Mouse (Mus musculus) olfactory bulb, adult 2 months (tissue): ENCODE measurements around the gene Itga2b. TPM values are rescaled to one million over a fixed set of nuclear protein-coding genes. Genes with fewer than 3 reads are reported as not detected.

Source experiments
- H3K27ac ChIP-seq: fragments of 200-500 bp; 2 replicates; pipeline ENCODE4 v1.5.1; 2012; ENCODE audit warnings: low read depth, low read length; ENCODE audit not compliant: insufficient read depth
- H3K4me1 ChIP-seq: fragments of 200-500 bp; 2 replicates; pipeline ENCODE4 v1.6.1; 2012; ENCODE audit warnings: low read length; ENCODE audit not compliant: control insufficient read depth, insufficient read depth
- H3K4me3 ChIP-seq: fragments of 200-500 bp; 2 replicates; pipeline ENCODE4 v1.5.1; 2012; ENCODE audit warnings: mild to moderate bottlenecking, low read depth, low read length, moderate library complexity; ENCODE audit not compliant: insufficient read depth
- CTCF ChIP-seq: fragments of 200-500 bp; IDR thresholded peaks from 2 replicates; pipeline ENCODE4 v1.5.1; 2012; ENCODE audit warnings: low read depth, mild to moderate bottlenecking, low read length, moderate library complexity; ENCODE audit not compliant: insufficient read depth
- POLR2A ChIP-seq: fragments of 200-500 bp; IDR thresholded peaks from 2 replicates; pipeline ENCODE4 v1.6.1; 2012; ENCODE audit warnings: mild to moderate bottlenecking, low read depth, low read length, moderate library complexity; ENCODE audit not compliant: insufficient read depth
- WGBS: fragments of 180-500 bp; shearing (Covaris S2); methylation state at CpG from one replicate; pipeline ENCODE4 v1.1.7; 2018; 5-methylcytosine and 5-hydroxymethylcytosine counted together
- polyA plus RNA-seq: library from polyadenylated mRNA; stranded (reverse); fragments of >200 nt; gene quantifications from 2 replicates; pipeline ENCODE4 v1.2.4, GENCODE M21; 2012; ENCODE audit warnings: low replicate concordance; ENCODE audit not compliant: missing spikeins, insufficient read depth, insufficient read length

Itga2b gene
- polyA plus RNA-seq, 1 experiment, result not detected

DNA sequence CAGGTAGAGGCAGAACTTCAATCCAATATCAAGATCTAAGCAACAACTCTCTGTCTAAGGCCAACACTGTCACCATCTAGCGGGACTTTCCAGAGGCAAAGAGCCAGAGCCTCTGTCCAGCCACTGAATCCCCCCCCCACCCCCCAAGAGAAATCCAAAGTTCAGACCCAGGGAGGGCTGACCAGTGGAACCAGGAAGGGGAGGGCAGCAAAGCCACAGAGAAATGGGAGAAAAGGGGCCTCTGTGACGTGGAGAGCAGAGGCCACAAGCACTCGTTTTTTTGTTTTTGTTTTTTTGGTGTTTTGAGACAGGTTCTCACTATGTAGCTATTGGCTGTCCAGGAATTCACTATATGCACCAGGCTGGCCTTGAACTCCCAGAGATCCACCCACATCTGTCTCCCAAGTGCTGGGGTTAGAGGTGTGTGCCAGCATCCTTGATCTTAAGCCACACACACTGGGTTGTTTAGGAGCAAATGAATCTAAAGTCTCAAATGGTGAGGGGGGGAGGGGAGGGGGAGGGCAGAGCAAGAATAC is 60.1 kb downstream of the Itga2b start:
- Histone ChIP-seq H3K4me3 (no peak overlapping the region), H3K27ac (no peak overlapping the region), H3K4me1 (peaks cover 18% of the 10 kb centered on the region)
- no peak for TF ChIP-seq CTCF
- TF ChIP-seq POLR2A, result no peak
- WGBS, result 84% methylated on average over 3 of the region's 3 CpGs

DNA sequence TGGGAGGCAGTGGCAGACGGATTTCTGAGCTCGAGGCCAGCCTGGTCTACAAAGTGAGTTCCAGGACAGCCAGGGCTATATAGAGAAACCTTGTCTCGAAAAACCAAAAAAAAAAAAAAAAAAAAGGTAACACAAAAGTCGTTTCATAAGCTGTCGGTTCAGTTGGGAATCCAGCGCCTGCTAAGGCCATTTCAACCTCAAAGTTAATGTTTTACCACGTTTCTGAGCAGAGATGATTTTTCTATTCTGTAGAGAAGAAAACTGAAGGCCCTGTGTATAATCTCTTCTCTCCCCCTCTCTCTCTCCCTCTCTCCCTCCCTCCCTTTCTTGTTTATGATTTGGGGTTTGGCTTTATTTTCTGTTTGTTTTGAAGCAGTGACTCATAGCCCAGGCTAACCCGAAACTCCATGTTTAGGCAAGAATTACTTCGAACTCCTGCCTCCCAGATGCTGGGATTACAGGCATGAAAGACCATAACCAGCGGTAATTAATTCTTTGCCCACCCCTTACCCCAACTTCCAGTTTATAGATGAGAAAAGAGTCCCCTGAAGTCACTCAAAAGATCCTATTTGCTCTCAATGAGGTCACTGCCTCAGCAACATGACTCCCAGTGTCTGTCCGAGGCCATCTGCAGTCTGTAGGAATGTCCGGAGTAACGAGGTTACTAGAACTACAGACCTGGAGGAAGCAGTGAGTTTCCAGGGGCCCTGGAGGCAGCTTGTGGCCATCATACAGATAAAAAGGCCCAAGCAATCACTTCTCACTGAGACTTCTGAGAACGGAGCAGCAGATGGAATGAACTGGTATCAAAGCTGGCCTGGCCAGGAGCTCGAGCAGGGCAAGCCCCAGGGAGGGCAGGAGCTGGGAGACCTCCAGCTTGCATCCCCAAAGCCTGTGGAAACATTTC is 60.8 kb downstream of the Itga2b start:
- 41% methylated on average over 15 of the region's 15 CpGs for WGBS
- no peak overlapping the region for H3K27ac ChIP-seq
- peaks cover 25% of the 10 kb centered on the region for H3K4me1 ChIP-seq
- TF ChIP-seq POLR2A (no peak), CTCF (no peak)
- peak overlapping the region; percentile 24 for H3K4me3 ChIP-seq

GRCm38 (mm10) chr11:102408344-102408876 is 61.5 kb downstream of the Itga2b start:
- Histone ChIP-seq H3K27ac (0 out of 2 replicates have a peak overlapping the region, but pooled peaks have one; percentile 28), H3K4me3 (peak overlapping the region; percentile 78), H3K4me1 (peaks cover 25% of the 10 kb centered on the region)
- WGBS, result under 1% methylated on average over 32 of the region's 32 CpGs
- TF ChIP-seq POLR2A, result no peak; the same call in 1 of the 2 replicates
- no peak for TF ChIP-seq CTCF

DNA sequence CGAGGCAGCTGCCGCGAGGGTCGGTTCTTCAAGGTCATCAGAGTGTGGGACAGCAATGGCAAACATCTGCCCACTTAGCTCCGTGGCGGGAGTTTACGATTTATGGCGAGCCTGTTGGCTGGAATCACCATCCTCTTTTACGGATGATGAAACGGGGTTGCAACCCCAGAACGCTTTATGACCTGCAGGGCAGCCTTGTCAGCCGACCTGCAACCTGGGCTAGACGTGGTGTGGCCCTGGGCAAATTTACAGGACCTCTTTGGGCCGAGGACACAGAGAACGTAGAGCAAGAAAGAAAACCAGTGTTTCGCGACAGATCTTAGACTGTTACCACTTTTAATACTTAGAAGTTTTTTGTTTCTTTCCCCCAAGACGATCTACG is 62.1 kb downstream of the Itga2b start, which contains the start of gene Slc25a39:
Slc25a39 (minus strand) TSS at position 113 of the 382 bp plus-strand sequence.
- Histone ChIP-seq H3K27ac (peak within 1 kb of the TSS; percentile 80), H3K4me1 (peaks cover 25% of the 10 kb centered on the region), H3K4me3 (peak within 1 kb of the TSS; percentile 78)
- TF ChIP-seq CTCF (no peak), POLR2A (no peak)
- WGBS, result under 1% methylated on average over 19 of the region's 19 CpGs

DNA sequence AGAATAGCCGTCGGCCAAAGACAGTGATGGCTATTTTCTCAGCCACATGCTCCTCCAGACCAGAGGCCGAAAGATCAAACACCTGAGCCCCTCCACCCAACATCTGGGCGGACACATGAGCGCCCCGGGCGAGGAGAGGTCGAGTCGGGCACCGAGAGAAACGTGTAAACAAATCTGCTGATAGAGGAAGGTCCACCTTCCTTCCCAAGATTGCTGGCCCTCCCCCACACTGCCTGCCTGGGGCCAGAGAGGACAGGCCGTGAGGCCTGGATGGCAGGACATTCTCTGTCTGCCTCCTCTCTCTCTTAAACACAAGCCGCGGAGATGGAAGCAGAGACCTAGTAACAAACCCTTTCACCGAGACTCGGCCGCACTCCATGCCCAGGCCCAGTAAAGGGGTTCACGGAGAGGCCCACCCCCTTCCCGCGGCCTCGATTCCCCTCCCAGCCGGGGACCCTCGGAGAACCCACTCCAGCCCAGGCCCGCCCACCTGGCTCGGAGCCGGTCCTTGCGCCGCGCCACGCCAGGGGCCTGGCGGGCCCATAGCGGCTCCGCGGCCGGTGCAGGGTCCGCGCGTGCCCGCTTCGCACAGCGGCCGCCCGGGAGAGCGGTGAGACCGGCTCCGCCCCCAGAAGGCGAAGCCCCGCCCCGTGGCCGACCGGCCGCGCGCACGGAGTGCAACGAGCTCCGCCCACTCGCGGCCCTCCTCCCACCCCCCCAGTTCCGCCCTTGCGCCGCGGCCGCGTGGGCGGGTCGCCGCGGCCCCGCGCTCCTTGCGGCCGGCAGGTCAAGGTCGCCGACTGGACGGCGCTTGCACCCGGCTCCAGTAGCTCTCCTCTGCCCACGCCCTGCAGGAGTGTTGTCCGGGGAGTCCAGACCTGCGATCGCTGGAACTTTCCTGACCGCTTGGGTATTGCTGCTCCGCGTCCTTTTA is 62.8 kb downstream of the Itga2b start:
- TF ChIP-seq POLR2A (peak; percentile 76), CTCF (no peak)
- WGBS, result under 1% methylated on average over 83 of the region's 85 CpGs
- Histone ChIP-seq H3K4me1 (peaks cover 25% of the 10 kb centered on the region), H3K27ac (peak overlapping the region; percentile 80), H3K4me3 (peak overlapping the region; percentile 78)

GRCm38 (mm10) chr11:102406401-102406800 is 63.5 kb downstream of the Itga2b start:
- WGBS, result 9% methylated on average over 3 of the region's 3 CpGs
- Histone ChIP-seq H3K4me3 (peak overlapping the region; percentile 78), H3K27ac (peak overlapping the region; percentile 69; the same call in 1 of the 2 replicates), H3K4me1 (peaks cover 27% of the 10 kb centered on the region)
- no peak for TF ChIP-seq CTCF
- no peak for TF ChIP-seq POLR2A

GRCm38 (mm10) chr11:102405544-102406285 is 64.2 kb downstream of the Itga2b start:
- whole genome bisulfite sequencing, result 85% methylated on average over 11 of the region's 11 CpGs
- Histone ChIP-seq H3K4me3 (peak overlapping the region; percentile 78; the same call in 1 of the 2 replicates), H3K27ac (no peak overlapping the region), H3K4me1 (peaks cover 29% of the 10 kb centered on the region)
- TF ChIP-seq POLR2A, result no peak
- TF ChIP-seq CTCF, result no peak
